Mouse (Mus musculus): ENCODE data around the gene Ppp1r9a.

DNA sequence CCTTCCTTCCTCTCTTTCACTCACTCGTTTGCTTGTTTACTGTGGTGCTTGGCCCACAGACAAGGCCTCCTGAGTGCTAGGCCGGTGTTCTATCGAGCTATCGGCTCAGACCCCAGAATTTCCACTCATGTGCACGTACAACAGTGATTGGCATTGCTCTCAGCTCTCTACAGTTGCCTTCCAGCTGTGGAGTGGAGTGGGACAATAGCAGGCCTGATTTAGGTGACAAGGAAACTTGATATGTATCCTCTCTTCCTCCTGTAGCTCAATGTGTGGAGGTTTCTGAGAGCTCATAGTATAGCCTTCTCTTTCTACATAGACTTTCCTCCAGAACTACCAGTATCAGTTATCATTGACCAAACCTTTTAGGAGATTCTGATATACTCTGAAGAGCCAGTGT is 60.3 kb downstream of the Ppp1r9a start:
- TF ChIP-seq CTCF (IDR thresholded peaks at IDR 0.05; ENCODE audit: borderline replicate concordance, extremely low read depth, insufficient read depth, insufficient read length) (no peak), POLR2A (IDR thresholded peaks at IDR 0.05; ENCODE audit: borderline replicate concordance, extremely low read depth, insufficient read depth, insufficient read length, poor library complexity, severe bottlenecking) (no peak)
